Mouse (Mus musculus) midbrain, embryonic 13.5 days (tissue): Measurements from ENCODE around the gene Wars. TPM values are rescaled to one million over a fixed set of nuclear protein-coding genes. Genes with fewer than 3 reads are reported as not detected.

Source experiments
- ATAC-seq: fragments of 200-750 bp; cut with Nextera tagmentation; 2 replicates; pipeline ENCODE4 v1.8.0; 2017; ENCODE audit warnings: mild to moderate bottlenecking, moderate TSS enrichment, moderate library complexity
- H3K27ac ChIP-seq: fragments of 300-500 bp; sonication (generic); 2 replicates; pipeline ENCODE4 v1.5.1; 2015; ENCODE audit warnings: inconsistent platforms, mild to moderate bottlenecking, moderate library complexity
- H3K27me3 ChIP-seq: fragments of 300-500 bp; sonication (generic); 2 replicates; pipeline ENCODE4 v1.6.1; 2015; ENCODE audit warnings: mild to moderate bottlenecking, inconsistent platforms
- H3K36me3 ChIP-seq: fragments of 300-500 bp; sonication (generic); 2 replicates; pipeline ENCODE4 v1.6.1; 2015; ENCODE audit warnings: mild to moderate bottlenecking, inconsistent platforms
- H3K4me1 ChIP-seq: fragments of 300-500 bp; sonication (generic); replicated peaks from 2 replicates; pipeline ENCODE4 v1.6.1; 2015; ENCODE audit warnings: inconsistent platforms
- H3K4me2 ChIP-seq: fragments of 300-500 bp; sonication (generic); replicated peaks from 2 replicates; pipeline ENCODE4 v1.6.1; 2015; ENCODE audit warnings: moderate library complexity, mild to moderate bottlenecking, inconsistent platforms
- H3K4me3 ChIP-seq: fragments of 300-500 bp; sonication (generic); replicated peaks from 2 replicates; pipeline ENCODE4 v1.5.1; 2015; ENCODE audit warnings: mild to moderate bottlenecking, inconsistent platforms
- H3K9ac ChIP-seq: fragments of 300-500 bp; sonication (generic); replicated peaks from 2 replicates; pipeline ENCODE4 v1.6.1; 2015; ENCODE audit warnings: mild to moderate bottlenecking, inconsistent platforms
- H3K9me3 ChIP-seq: fragments of 300-500 bp; sonication (generic); 2 replicates; pipeline ENCODE4 v1.6.1; 2016; ENCODE audit warnings: mild to moderate bottlenecking, inconsistent platforms
- WGBS: fragments of 180-500 bp; shearing (Covaris S2); methylation state at CpG from one replicate; pipeline ENCODE4 v1.1.7; 2015; 5-methylcytosine and 5-hydroxymethylcytosine counted together
- polyA plus RNA-seq: library from polyadenylated mRNA; unstranded; fragments of >200 nt; fragmentation: Nextera tagmentation; extraction: Ambion mirVana; gene quantifications from 2 replicates; pipeline ENCODE4 v1.2.1, GENCODE M21; 2015

Gene Wars
- polyA plus RNA-seq, 1 experiment from 2014 or later: 107 TPM

DNA sequence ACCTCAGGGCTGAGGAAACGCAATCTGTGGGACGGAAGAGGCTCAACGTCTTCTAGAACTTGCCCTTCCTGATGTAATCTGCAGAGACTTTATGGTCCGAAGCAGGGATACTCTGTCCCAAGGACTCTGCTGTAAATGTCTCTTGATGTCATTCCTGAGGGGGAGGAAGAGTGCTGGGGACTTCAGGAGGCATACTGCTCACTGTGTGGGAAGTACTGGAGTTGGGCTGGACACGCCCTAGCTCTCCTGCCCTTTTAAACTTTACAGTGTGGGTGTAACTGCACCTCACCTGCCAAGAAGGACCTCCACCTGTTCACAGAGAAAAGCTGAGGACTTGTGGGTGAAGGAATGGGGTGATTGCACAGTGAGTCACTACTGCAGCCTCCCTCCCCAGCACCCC, 13.4 kb downstream of the Wars start:
- Histone ChIP-seq H3K36me3 (peaks cover 92% of the 10 kb centered on the region), H3K9ac (no peak overlapping the region), H3K4me2 (no peak overlapping the region), H3K9me3 (no peaks in the 10 kb centered on the region), H3K27me3 (no peaks in the 10 kb centered on the region), H3K4me3 (no peak overlapping the region), H3K4me1 (no peaks in the 10 kb centered on the region), H3K27ac (no peak overlapping the region)
- no peak for ATAC-seq
- 98% methylated on average over 5 of the region's 5 CpGs for WGBS

GRCm38 (mm10) chr12:108879138-108879537, 14.8 kb downstream of the Wars start:
- Histone ChIP-seq H3K4me3 (no peak overlapping the region), H3K9me3 (no peaks in the 10 kb centered on the region), H3K27me3 (no peaks in the 10 kb centered on the region), H3K27ac (no peak overlapping the region), H3K36me3 (peaks cover 93% of the 10 kb centered on the region), H3K9ac (no peak overlapping the region), H3K4me2 (no peak overlapping the region), H3K4me1 (no peaks in the 10 kb centered on the region)
- no peak for ATAC-seq
- 96% methylated on average over 4 of the region's 4 CpGs for WGBS

GRCm38 (mm10) chr12:108873122-108873521, 20.9 kb downstream of the Wars start:
- Histone ChIP-seq H3K4me2 (no peak overlapping the region), H3K36me3 (peaks cover 90% of the 10 kb centered on the region), H3K9me3 (no peaks in the 10 kb centered on the region), H3K4me1 (no peaks in the 10 kb centered on the region), H3K4me3 (no peak overlapping the region), H3K27ac (no peak overlapping the region), H3K9ac (no peak overlapping the region), H3K27me3 (no peaks in the 10 kb centered on the region)
- 87% methylated on average over 5 of the region's 5 CpGs for WGBS
- no peak for ATAC-seq

- 77% methylated on average over 2 of the region's 2 CpGs for WGBS
- ATAC-seq: no peak
- Histone ChIP-seq H3K9ac (no peak overlapping the region), H3K4me1 (no peaks in the 10 kb centered on the region), H3K4me2 (no peak overlapping the region), H3K27ac (no peak overlapping the region), H3K4me3 (no peak overlapping the region), H3K9me3 (no peaks in the 10 kb centered on the region), H3K27me3 (no peaks in the 10 kb centered on the region), H3K36me3 (peaks cover 94% of the 10 kb centered on the region)
These were observed 24.4 kb downstream of the Wars start for GRCm38 (mm10) chr12:108869575-108869974.

DNA sequence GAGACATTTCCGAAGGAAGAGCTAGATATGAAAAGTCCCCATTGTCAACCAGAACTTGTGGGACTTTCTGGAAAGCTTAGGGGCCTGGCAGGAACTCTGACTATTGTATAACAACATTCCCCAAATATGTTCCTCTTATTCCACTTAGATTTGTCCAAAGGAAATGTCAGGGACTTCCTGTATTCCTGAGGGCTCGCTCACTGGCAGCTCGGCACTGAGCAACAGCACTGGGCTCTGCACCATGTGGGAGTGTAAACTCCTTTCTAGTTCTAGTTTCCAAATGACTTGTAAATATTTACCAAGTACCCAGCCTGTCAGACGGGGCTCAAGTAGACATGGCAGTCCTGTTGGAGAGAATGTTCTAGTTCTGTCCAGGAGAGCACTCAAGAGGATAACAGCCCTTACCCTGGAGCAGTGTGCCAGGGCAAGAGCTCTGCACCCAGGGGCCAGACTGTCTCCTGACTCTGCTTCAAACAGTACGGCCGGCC, 28.9 kb downstream of the Wars start:
- Histone ChIP-seq H3K27me3 (no peaks in the 10 kb centered on the region), H3K36me3 (peaks cover 100% of the 10 kb centered on the region), H3K27ac (no peak overlapping the region), H3K4me1 (no peaks in the 10 kb centered on the region), H3K9me3 (no peaks in the 10 kb centered on the region), H3K4me3 (no peak overlapping the region), H3K9ac (no peak overlapping the region), H3K4me2 (no peak overlapping the region)
- no peak for ATAC-seq
- WGBS: 91% methylated on average over 6 of the region's 6 CpGs

GRCm38 (mm10) chr12:108858486-108858885, 35.5 kb downstream of the Wars start:
- Histone ChIP-seq H3K27me3 (no peaks in the 10 kb centered on the region), H3K4me3 (no peak overlapping the region), H3K9me3 (no peaks in the 10 kb centered on the region), H3K4me2 (no peak overlapping the region), H3K9ac (no peak overlapping the region), H3K4me1 (no peaks in the 10 kb centered on the region), H3K27ac (no peak overlapping the region), H3K36me3 (peaks cover 64% of the 10 kb centered on the region)
- no peak for ATAC-seq
- WGBS: 87% methylated on average over 5 of the region's 5 CpGs

- no peaks in the 10 kb centered on the region for H3K4me1 ChIP-seq
- no peaks in the 10 kb centered on the region for H3K9me3 ChIP-seq
- no peak for ATAC-seq
- no peak overlapping the region for H3K4me3 ChIP-seq
- 92% methylated on average over 7 of the region's 7 CpGs for WGBS
- no peak overlapping the region for H3K4me2 ChIP-seq
- H3K9ac ChIP-seq: no peak overlapping the region
- H3K27me3 ChIP-seq: no peaks in the 10 kb centered on the region
- H3K27ac ChIP-seq: no peak overlapping the region; the same call in 1 of the 2 replicates
- peaks cover 56% of the 10 kb centered on the region for H3K36me3 ChIP-seq
These were observed 36.3 kb downstream of the Wars start for GRCm38 (mm10) chr12:108857589-108858184.

DNA sequence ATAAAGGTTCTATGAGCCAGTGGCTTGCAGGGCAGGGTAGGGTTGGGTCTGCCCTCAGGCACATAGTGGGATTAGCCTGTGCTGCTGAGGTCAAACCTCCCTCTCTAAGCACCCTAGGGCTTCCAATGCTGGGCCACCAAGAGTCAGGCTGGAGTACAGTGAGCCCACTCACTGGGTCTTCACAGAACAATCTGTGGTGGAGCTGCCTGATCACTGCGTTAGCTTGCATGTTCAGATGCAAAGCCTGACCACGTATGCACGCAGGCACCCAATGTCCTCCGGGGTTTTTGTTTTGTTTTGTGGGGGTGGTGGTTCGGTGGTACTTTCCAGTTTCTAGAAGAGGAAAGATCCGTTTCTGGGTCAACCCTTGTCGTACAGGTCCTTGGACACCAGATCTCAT, 36.9 kb downstream of the Wars start:
- Histone ChIP-seq H3K9me3 (no peaks in the 10 kb centered on the region), H3K36me3 (peaks cover 50% of the 10 kb centered on the region), H3K9ac (no peak overlapping the region), H3K4me2 (no peak overlapping the region), H3K4me1 (no peaks in the 10 kb centered on the region), H3K27ac (no peak overlapping the region), H3K4me3 (no peak overlapping the region), H3K27me3 (no peaks in the 10 kb centered on the region)
- 87% methylated on average over 7 of the region's 7 CpGs for WGBS
- no peak for ATAC-seq

DNA sequence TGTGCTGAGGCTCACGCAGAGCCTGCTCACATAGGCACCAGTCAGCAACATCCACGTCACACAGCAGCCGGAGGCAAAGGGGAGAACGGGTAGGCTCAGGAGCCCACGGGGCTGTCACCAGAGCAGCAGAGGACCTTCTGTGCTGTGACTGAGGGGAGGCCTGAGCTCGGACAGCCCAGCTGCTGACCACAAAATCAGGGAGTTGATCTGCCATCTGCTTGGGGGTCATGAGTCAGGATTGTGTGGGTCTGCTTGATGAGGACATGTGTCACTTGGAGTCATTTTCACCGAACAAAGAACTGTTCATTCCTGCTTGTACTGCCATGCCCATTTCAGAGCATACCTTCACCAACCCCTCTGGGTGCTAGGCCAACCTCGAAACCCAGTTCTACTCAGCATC, 37.8 kb downstream of the Wars start:
- H3K4me2 ChIP-seq: no peak overlapping the region
- no peak overlapping the region for H3K4me3 ChIP-seq
- WGBS: 88% methylated on average over 8 of the region's 8 CpGs
- H3K9me3 ChIP-seq: no peaks in the 10 kb centered on the region
- H3K9ac ChIP-seq: no peak overlapping the region
- no peak overlapping the region for H3K27ac ChIP-seq
- no peak for ATAC-seq
- peaks cover 41% of the 10 kb centered on the region for H3K36me3 ChIP-seq
- no peaks in the 10 kb centered on the region for H3K27me3 ChIP-seq
- 0 out of 2 replicates have a peak, but pooled peaks cover 3% of the 10 kb centered on the region for H3K4me1 ChIP-seq

DNA sequence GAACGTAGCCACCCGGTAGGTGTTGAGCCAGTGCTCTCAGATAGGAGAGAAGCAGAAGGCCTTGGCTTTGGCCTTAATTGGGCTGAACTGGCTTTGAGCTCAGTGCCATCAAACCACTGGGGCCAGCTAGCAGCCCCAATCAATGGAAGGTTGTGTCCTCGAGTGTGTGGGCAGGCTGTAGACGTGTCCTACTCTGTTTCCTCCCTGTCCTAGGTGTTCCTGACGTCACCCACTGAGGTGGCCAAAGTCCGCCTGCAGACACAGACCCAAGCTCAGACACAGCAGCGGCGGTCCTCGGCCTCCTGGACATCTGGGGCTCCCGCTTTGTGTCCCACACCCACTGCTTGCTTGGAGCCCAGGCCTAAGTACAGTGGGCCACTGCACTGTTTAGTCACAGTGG, 38.9 kb downstream of the Wars start:
- H3K4me1 ChIP-seq: peaks cover 11% of the 10 kb centered on the region
- WGBS: 90% methylated on average over 10 of the region's 10 CpGs
- ATAC-seq: no peak

DNA sequence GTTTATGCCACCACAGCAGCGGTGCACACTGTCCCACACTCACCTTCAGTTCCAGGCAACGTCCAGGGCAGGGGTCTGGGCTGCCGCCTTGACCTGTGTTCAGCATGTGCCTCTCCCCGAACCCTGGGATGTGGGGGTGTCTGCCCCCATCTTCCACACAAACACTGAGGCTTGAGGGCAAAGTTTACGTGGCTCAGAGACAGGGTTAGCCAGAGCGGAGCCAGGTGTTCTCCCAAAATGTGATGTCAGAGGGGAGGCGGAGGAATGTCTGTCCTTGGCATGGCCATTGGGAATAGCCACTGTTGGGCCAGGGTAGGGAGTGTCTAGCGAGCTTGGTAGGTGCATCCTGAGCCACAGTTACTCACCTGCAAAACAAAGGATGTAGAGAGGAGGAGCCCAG, 41.2 kb downstream of the Wars start:
- Histone ChIP-seq H3K27ac (no peak overlapping the region), H3K4me3 (no peak overlapping the region), H3K4me1 (peaks cover 13% of the 10 kb centered on the region), H3K9ac (no peak overlapping the region), H3K9me3 (no peaks in the 10 kb centered on the region), H3K27me3 (no peaks in the 10 kb centered on the region), H3K4me2 (no peak overlapping the region), H3K36me3 (peaks cover 17% of the 10 kb centered on the region)
- no peak for ATAC-seq
- WGBS: 86% methylated on average over 8 of the region's 8 CpGs

More for the DNA sequence above, 38.9 kb downstream of the Wars start:
- H3K4me3 ChIP-seq: no peak overlapping the region
- H3K9me3 ChIP-seq: no peaks in the 10 kb centered on the region
- no peaks in the 10 kb centered on the region for H3K27me3 ChIP-seq
- no peak overlapping the region for H3K27ac ChIP-seq
- no peak overlapping the region for H3K9ac ChIP-seq
- no peak overlapping the region for H3K4me2 ChIP-seq
- peaks cover 30% of the 10 kb centered on the region for H3K36me3 ChIP-seq

DNA sequence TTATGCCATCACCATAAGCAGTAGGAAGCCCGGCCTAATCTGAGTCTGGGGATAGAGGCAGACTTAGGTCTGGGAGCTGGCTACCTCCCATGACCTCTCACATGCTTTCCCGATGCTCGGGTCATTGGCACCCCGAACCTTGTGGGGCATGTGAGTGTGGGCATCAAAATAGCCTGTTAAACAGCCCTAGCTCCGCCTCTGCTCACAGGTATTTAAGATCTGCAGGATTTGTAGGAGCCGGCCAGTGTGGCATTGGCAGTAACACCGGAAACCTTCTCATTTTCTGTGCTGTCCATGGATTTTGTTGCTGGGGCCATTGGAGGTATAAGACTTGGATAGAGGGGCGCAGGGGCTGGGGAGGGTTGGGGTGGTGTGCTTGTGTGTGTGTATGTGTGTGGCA, 43.1 kb downstream of the Wars start:
- Histone ChIP-seq H3K4me1 (peaks cover 13% of the 10 kb centered on the region), H3K27me3 (no peaks in the 10 kb centered on the region), H3K4me2 (no peak overlapping the region), H3K9ac (no peak overlapping the region), H3K9me3 (no peaks in the 10 kb centered on the region), H3K36me3 (peaks cover 11% of the 10 kb centered on the region), H3K4me3 (no peak overlapping the region), H3K27ac (no peak overlapping the region)
- ATAC-seq: no peak
- WGBS: 90% methylated on average over 8 of the region's 8 CpGs

GRCm38 (mm10) chr12:108850129-108850528, 43.8 kb downstream of the Wars start:
- H3K4me3 ChIP-seq: no peak overlapping the region
- no peak overlapping the region for H3K27ac ChIP-seq
- H3K36me3 ChIP-seq: peaks cover 6% of the 10 kb centered on the region
- H3K9me3 ChIP-seq: no peaks in the 10 kb centered on the region
- H3K4me1 ChIP-seq: peaks cover 13% of the 10 kb centered on the region
- no peak overlapping the region for H3K9ac ChIP-seq
- WGBS: 72% methylated on average over 8 of the region's 8 CpGs
- H3K4me2 ChIP-seq: no peak overlapping the region
- ATAC-seq: no peak; the same call in 1 of the 2 replicates
- H3K27me3 ChIP-seq: no peaks in the 10 kb centered on the region
